Mouse (Mus musculus) CH12.LX (cell line): ENCODE measurements around the gene Grpel1. TPM values are rescaled to one million over a fixed set of nuclear protein-coding genes. Genes with fewer than 3 reads are reported as not detected.

Source experiments
- DNase-seq: peaks from one replicate; pipeline ENCODE4 v3.0.0-alpha.2; 2013; ENCODE audit errors: extremely low read depth
- H3K27ac ChIP-seq: 2 replicates; pipeline ENCODE4 v1.5.1; 2012; ENCODE audit warnings: low read depth, mild to moderate bottlenecking, control low read depth, moderate library complexity; ENCODE audit not compliant: insufficient read depth
- H3K27me3 ChIP-seq: replicated peaks from 2 replicates; pipeline ENCODE3; 2012; ENCODE audit warnings: inconsistent platforms
- H3K36me3 ChIP-seq, 2 experiments: replicated peaks in 1 of 2; 2 replicates each; pipeline versions ENCODE3 to v1.6.1; 2012; ENCODE audit warnings: inconsistent platforms in 1 of 2, low read length in 1 of 2, mild to moderate bottlenecking in 1 of 2, mixed read lengths in 1 of 2, moderate library complexity in 1 of 2; ENCODE audit not compliant: control insufficient read depth in 1 of 2, insufficient read depth in 1 of 2
- H3K4me1 ChIP-seq, 2 experiments: 2 replicates each; pipeline ENCODE4 v1.6.1; 2012; ENCODE audit warnings: inconsistent platforms in 1 of 2, moderate library complexity in 1 of 2; ENCODE audit not compliant: insufficient read depth in 2 of 2, control insufficient read depth in 1 of 2
- H3K4me2 ChIP-seq: 2 replicates; pipeline ENCODE4 v1.6.1; 2012; ENCODE audit warnings: low read depth, mild to moderate bottlenecking, control low read depth; ENCODE audit not compliant: poor library complexity, insufficient read depth, severe bottlenecking
- H3K4me3 ChIP-seq, 3 experiments: fragments of 150-350 bp in 1 of 3; sonication (generic) in 1 of 3; replicated peaks in 1 of 3; 2 replicates each; pipeline versions ENCODE3 to v1.5.1; 2011 to 2012; ENCODE audit warnings: low read depth in 2 of 3, low read length in 2 of 3, mild to moderate bottlenecking in 2 of 3, moderate library complexity in 2 of 3, control low read depth in 1 of 3, improper control_type of control experiment in 1 of 3, inconsistent platforms in 1 of 3, mixed read lengths in 1 of 3; ENCODE audit not compliant: poor library complexity in 1 of 3
- H3K79me2 ChIP-seq: replicated peaks from 2 replicates; pipeline ENCODE4 v1.6.1; 2012; ENCODE audit warnings: mild to moderate bottlenecking, moderate library complexity; ENCODE audit not compliant: control insufficient read depth, poor library complexity, insufficient read depth, severe bottlenecking; ENCODE audit errors: extremely low read depth
- H3K9ac ChIP-seq: 2 replicates; pipeline ENCODE4 v1.6.1; 2012; ENCODE audit warnings: low read depth, mild to moderate bottlenecking, control low read depth, moderate library complexity; ENCODE audit not compliant: insufficient read depth
- H3K9me3 ChIP-seq: replicated peaks from 2 replicates; pipeline ENCODE3; 2012; ENCODE audit warnings: low read length, inconsistent platforms, mixed read lengths
- CHD1 ChIP-seq: IDR thresholded peaks from 2 replicates; pipeline ENCODE4 v1.6.1; 2012; ENCODE audit warnings: low read depth, low read length, improper control_type of control experiment, inconsistent platforms
- E2F4 ChIP-seq: IDR thresholded peaks from 2 replicates; pipeline ENCODE4 v1.6.1; 2011; ENCODE audit warnings: low read depth, low read length, improper control_type of control experiment; ENCODE audit not compliant: insufficient replicate concordance
- GABPA ChIP-seq: IDR thresholded peaks from 2 replicates; pipeline ENCODE4 v1.6.1; 2012; ENCODE audit warnings: low read depth, low read length, improper control_type of control experiment, inconsistent platforms; ENCODE audit not compliant: insufficient replicate concordance
- JUND ChIP-seq: conservative IDR thresholded peaks from 2 replicates; pipeline ENCODE4 v1.6.1; 2011; ENCODE audit warnings: low read depth, low read length, improper control_type of control experiment
- KAT2A ChIP-seq: IDR thresholded peaks from 2 replicates; pipeline ENCODE4 v1.6.1; 2012; ENCODE audit warnings: low read length, improper control_type of control experiment, inconsistent platforms; ENCODE audit not compliant: insufficient replicate concordance
- MAFK ChIP-seq: IDR thresholded peaks from 2 replicates; pipeline ENCODE4 v1.6.1; 2011; ENCODE audit warnings: low read length, improper control_type of control experiment; ENCODE audit not compliant: insufficient replicate concordance
- MAX ChIP-seq: IDR thresholded peaks from 2 replicates; pipeline ENCODE4 v1.6.1; 2011; ENCODE audit warnings: low read length, improper control_type of control experiment
- MEF2A ChIP-seq: IDR thresholded peaks from 2 replicates; pipeline ENCODE4 v1.6.1; 2014; ENCODE audit warnings: low read depth, mild to moderate bottlenecking, inconsistent platforms, low read length, improper control_type of control experiment, borderline replicate concordance
- MXI1 ChIP-seq: IDR thresholded peaks from 2 replicates; pipeline ENCODE4 v1.6.1; 2011; ENCODE audit warnings: mild to moderate bottlenecking, low read depth, low read length, improper control_type of control experiment
- NRF1 ChIP-seq: IDR thresholded peaks from 2 replicates; pipeline ENCODE4 v1.6.1; 2014; ENCODE audit warnings: low read depth, mild to moderate bottlenecking, inconsistent platforms, low read length, improper control_type of control experiment, moderate library complexity
- PAX5 ChIP-seq: IDR thresholded peaks from 2 replicates; pipeline ENCODE4 v1.6.1; 2012; ENCODE audit warnings: low read length, inconsistent platforms, mixed read lengths
- POLR2A ChIP-seq: IDR thresholded peaks from 2 replicates; pipeline ENCODE4 v1.6.1; 2011; ENCODE audit warnings: low read depth, mild to moderate bottlenecking, improper control_type of control experiment, low read length
- POLR2AphosphoS2 ChIP-seq: IDR thresholded peaks from 2 replicates; pipeline ENCODE4 v1.6.1; 2011; ENCODE audit warnings: low read depth, low read length, improper control_type of control experiment
- RAD21 ChIP-seq: IDR thresholded peaks from 2 replicates; pipeline ENCODE4 v1.6.1; 2011; ENCODE audit warnings: low read depth, mild to moderate bottlenecking, low read length, improper control_type of control experiment, moderate library complexity
- RCOR1 ChIP-seq: conservative IDR thresholded peaks from 2 replicates; pipeline ENCODE4 v1.6.1; 2012; ENCODE audit warnings: low read depth, mild to moderate bottlenecking, inconsistent platforms, low read length, improper control_type of control experiment
- SIN3A ChIP-seq: IDR thresholded peaks from 2 replicates; pipeline ENCODE4 v1.6.1; 2012; ENCODE audit warnings: low read length, improper control_type of control experiment, inconsistent platforms
- UBTF ChIP-seq: IDR thresholded peaks from 2 replicates; pipeline ENCODE4 v1.6.1; 2012; ENCODE audit warnings: low read depth, mild to moderate bottlenecking, inconsistent platforms, low read length, improper control_type of control experiment, moderate library complexity
- USF1 ChIP-seq: IDR thresholded peaks from 2 replicates; pipeline ENCODE4 v1.6.1; 2014; ENCODE audit warnings: low read depth, mild to moderate bottlenecking, inconsistent platforms, low read length, improper control_type of control experiment
- USF2 ChIP-seq: conservative IDR thresholded peaks from 2 replicates; pipeline ENCODE4 v1.6.1; 2011; ENCODE audit warnings: low read depth, low read length, improper control_type of control experiment
- ZC3H11A ChIP-seq: IDR thresholded peaks from 2 replicates; pipeline ENCODE4 v1.6.1; 2012; ENCODE audit warnings: low read depth, mild to moderate bottlenecking, inconsistent platforms, low read length, improper control_type of control experiment
- ZMIZ1 ChIP-seq: IDR thresholded peaks from 2 replicates; pipeline ENCODE4 v1.6.1; 2012; ENCODE audit warnings: low read depth, mild to moderate bottlenecking, inconsistent platforms, low read length, improper control_type of control experiment
- dilution Hi-C: fragments of 300-500 bp; cut with MboI; formaldehyde crosslinking; loops from 2 replicates; pipeline ENCODE4 v1.14.3; 2020; ENCODE audit warnings: low sequenced_read_pairs; ENCODE audit not compliant: extremely low pct_unique_long_range_greater_than_20kb, extremely low pct_ligation_motif_present
- in situ Hi-C: fragments of 300-500 bp; cut with MboI; formaldehyde crosslinking; loops from 3 replicates; pipeline ENCODE4 v1.14.3; 2019; ENCODE audit warnings: low sequenced_read_pairs, low pct_ligation_motif_present, low pct_unique_long_range_greater_than_20kb, mixed read lengths
- polyA plus RNA-seq: library from polyadenylated mRNA; unstranded; fragments of >175 nt; gene quantifications from 2 replicates; pipeline ENCODE4 v1.2.1, GENCODE M21; 2012; ENCODE audit warnings: low read depth; ENCODE audit not compliant: insufficient read length
- total RNA-seq, 2 experiments: library from RNA; depleted of rRNA; stranded (reverse); fragments of 300-350 nt in 1 of 2; fragments of >200 nt in 1 of 2; gene quantifications; 2 replicates each; pipeline ENCODE4 v1.2.3; 2012 to 2014

Gene Grpel1
- total and polyA plus RNA-seq, 3 experiments: 37.4 to 59.7 (median 41.2) TPM

DNA sequence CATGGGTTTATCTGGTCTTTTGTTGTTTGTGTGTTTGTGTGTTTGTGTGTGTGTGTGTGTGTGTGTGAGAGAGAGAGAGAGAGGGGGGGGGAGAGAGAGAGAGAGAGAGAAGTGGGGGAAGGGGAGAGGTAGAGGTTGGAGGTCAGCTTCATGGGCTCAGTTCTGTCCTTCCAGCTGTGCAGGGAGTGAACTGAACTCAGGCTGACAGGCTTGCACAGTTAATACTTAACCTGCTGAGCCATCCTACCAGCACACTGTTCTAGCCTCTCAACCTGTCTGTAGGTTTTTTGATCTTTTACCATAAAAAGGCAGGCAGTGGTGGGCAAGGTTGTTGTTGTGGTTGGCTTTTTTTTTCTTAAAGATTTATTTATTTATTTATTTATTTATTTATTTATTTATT is 40.1 kb upstream of the Grpel1 start:
- Histone ChIP-seq H3K79me2 (no peaks in the 10 kb centered on the region), H3K9ac (no peak overlapping the region), H3K9me3 (peaks cover 3% of the 10 kb centered on the region), H3K4me1 (no peaks in the 10 kb centered on the region), H3K4me2 (no peak overlapping the region), H3K36me3 (no peaks in the 10 kb centered on the region), H3K4me3 (no peak overlapping the region), H3K27ac (no peak overlapping the region), H3K27me3 (peaks cover 75% of the 10 kb centered on the region)
- no peak for TF ChIP-seq POLR2A
- no peak for TF ChIP-seq RAD21
- no peak for TF ChIP-seq PAX5
- TF ChIP-seq NRF1: no peak
- no peak for TF ChIP-seq MXI1
- no peak for TF ChIP-seq CHD1
- no peak for TF ChIP-seq UBTF
- TF ChIP-seq JUND: no peak
- no peak for TF ChIP-seq RCOR1
- TF ChIP-seq SIN3A: no peak
- no peak for TF ChIP-seq USF1
- TF ChIP-seq ZMIZ1: no peak
- TF ChIP-seq POLR2AphosphoS2: no peak
- no peak for TF ChIP-seq MAFK
- TF ChIP-seq KAT2A: no peak
- in situ Hi-C loops (no loop called here), dilution Hi-C loops (no loop called here)
- DNase-seq: no peak

DNA sequence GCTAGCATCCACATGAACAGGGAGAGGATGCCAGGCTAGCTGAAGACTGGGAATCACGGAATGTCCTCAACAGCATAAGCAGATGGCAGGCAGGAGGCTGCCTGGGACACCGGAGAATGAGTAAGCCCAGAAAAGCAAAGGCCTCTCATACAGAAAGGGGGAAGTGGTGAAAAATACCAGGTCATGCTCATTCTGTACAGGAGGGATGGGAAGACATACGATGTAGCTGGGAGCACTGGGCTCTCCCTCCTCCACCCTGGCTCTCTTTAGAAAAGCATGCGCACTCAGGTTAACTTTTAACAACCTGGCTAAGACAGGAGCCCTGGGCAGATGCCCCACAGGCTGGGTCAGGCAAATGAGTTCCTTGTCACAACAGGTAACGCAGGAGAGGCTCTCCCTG is 38.4 kb upstream of the Grpel1 start:
- Histone ChIP-seq H3K4me2 (no peak overlapping the region), H3K4me3 (no peak overlapping the region), H3K27me3 (peaks cover 84% of the 10 kb centered on the region), H3K9me3 (no peaks in the 10 kb centered on the region), H3K27ac (no peak overlapping the region), H3K4me1 (no peaks in the 10 kb centered on the region), H3K36me3 (no peaks in the 10 kb centered on the region)
- in situ Hi-C loops (no loop called here), dilution Hi-C loops (no loop called here)
- DNase-seq: no peak
- TF ChIP-seq ZC3H11A: no peak
- no peak for TF ChIP-seq UBTF
- TF ChIP-seq MEF2A: no peak
- TF ChIP-seq RAD21: no peak
- no peak for TF ChIP-seq ZMIZ1
- TF ChIP-seq MXI1: no peak
- TF ChIP-seq NRF1: no peak
- no peak for TF ChIP-seq E2F4
- TF ChIP-seq USF2: no peak
- TF ChIP-seq GABPA: no peak
- no peak for TF ChIP-seq MAX
- no peak for TF ChIP-seq CHD1
- TF ChIP-seq, all 38 proteins: peak for 0
- Histone ChIP-seq H3K9ac (no peak overlapping the region), H3K79me2 (no peaks in the 10 kb centered on the region)
